Mouse (Mus musculus): Measurements from ENCODE around the gene Klhl3. TPM values are rescaled to one million over a fixed set of nuclear protein-coding genes. Genes with fewer than 3 reads are reported as not detected.

Klhl3 gene
- total RNA-seq, 2 experiments from 2014 or later = 0.07 TPM; not detected in 1

DNA sequence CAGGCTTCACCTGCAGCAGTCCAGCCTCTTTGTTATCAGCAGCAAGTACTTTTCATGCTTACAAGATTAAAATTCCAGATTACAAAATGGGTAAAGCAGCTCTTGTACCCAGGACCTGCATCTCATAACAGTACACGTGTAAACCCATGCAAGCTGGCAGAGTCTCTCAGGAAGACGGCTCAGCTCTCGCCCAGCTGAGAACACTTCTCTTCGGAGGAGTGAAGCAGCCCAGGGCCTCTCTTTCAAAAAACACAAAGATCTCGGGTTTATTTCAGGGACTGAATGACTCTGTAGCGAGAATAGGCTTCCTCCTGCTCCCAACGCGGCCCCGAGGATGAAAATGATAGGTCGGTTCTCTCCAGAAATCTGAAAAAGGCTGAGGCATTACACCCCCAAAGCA lies 128.8 kb downstream of the Klhl3 start:
- ATAC-seq (replicated peaks; ENCODE audit: low FRiP score, low TSS enrichment, poor library complexity, severe bottlenecking) = no peak

DNA sequence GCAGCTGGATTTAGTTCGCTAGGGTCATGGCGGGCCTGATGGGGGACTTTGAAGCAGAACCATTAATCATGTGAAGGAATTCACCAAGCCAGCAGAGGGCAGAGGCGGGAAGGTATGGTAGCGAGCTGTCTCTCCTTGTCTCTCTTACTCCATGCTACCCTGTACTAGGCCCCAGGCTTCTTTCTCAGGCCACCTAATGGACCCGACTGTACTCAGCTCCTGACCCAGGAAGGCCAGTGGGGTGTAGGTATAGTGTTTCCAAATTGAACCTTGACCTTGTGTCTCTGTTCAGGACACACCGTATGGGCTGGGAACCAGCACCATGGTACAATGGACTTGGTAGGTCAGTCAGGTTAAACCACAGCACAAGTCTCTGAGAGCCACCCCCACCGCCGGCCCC lies 129.2 kb downstream of the Klhl3 start:
- ATAC-seq (replicated peaks; ENCODE audit: low FRiP score, low TSS enrichment, poor library complexity, severe bottlenecking) = no peak

DNA sequence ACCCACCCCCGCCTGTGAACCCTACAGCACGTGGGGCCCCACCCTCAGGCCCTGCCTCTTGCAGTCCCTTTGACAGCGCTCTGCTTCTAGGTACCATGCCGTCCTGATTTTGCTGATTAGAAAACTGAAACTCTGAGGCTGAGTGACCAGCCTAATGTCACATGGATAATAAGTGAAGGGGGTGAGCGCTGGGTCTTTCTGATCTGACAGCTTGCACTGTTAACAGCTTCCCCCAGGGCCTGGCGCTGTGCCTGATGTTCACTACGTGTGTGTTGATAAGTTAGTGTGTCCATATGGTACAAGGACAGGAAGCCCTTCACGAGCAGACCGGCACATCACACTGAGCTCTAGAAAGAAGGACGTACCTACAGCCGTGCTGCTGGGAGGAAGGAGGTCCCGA lies 130.1 kb downstream of the Klhl3 start:
- no peak for ATAC-seq (replicated peaks; ENCODE audit: low FRiP score, low TSS enrichment, poor library complexity, severe bottlenecking)

DNA sequence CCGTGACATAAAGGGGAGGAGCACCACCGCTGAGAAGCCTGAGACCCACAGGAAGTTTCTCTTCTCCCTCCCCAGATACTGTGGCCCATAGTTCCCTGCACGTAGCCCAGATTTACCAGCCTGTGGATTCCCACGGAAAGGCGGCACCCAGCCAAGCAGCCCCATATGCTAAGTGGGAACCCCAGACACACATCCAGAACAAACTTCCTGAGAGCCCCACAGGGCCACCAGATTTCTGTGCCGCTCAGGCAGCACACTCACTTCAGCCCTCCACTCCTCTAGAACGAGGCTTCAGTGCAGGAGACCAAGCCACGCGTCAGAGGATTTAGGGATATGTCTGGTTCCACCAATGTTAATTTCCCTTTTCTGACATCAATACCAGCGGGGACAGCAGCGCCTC lies 130.5 kb downstream of the Klhl3 start:
- no peak for ATAC-seq (replicated peaks; ENCODE audit: low FRiP score, low TSS enrichment, poor library complexity, severe bottlenecking)

- no peak for ATAC-seq (replicated peaks; ENCODE audit: low FRiP score, low TSS enrichment, poor library complexity, severe bottlenecking)
Observed at GRCm38 (mm10) chr13:57980679-57981078, 132.7 kb downstream of the Klhl3 start.

DNA sequence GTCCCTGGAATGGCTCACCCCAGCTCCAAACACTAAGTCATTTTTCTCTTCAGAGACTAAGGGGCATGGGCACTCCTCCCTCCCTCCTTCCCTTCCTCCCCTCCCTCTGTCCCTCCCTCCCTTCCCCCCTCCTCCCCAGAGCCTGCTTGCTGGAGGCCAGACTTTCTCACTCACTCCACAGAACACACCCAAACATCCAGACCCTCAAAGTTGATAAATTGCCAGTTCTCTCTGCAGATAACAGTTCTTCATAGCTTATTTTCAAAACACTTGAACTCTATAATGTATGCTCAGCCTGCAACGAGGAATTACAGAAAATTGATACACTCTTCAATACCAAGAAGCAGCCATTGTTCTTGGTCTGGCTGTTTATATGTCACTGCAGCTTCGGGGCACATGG lies 133.3 kb downstream of the Klhl3 start:
- no peak for ATAC-seq (replicated peaks; ENCODE audit: low FRiP score, low TSS enrichment, poor library complexity, severe bottlenecking)

DNA sequence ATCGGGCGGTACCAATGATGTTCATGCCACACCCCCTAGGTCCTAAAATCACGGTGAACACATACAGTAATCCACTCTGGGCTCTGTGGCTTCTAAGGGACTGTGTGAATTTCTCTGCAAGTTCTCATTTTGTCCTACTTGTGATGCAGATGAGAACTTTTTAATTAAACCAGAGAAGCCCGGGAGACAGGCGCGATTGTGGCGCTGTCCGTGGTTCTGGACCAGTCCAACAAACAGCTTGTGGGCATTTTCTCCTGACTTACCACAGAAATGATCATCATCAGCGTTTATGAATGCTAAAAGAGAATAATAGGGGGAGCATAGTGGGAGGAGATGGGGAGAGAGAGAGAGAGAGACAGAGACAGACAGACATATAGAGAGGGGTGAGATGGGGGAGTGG lies 134.5 kb downstream of the Klhl3 start:
- ATAC-seq (replicated peaks; ENCODE audit: low FRiP score, low TSS enrichment, poor library complexity, severe bottlenecking) = no peak

DNA sequence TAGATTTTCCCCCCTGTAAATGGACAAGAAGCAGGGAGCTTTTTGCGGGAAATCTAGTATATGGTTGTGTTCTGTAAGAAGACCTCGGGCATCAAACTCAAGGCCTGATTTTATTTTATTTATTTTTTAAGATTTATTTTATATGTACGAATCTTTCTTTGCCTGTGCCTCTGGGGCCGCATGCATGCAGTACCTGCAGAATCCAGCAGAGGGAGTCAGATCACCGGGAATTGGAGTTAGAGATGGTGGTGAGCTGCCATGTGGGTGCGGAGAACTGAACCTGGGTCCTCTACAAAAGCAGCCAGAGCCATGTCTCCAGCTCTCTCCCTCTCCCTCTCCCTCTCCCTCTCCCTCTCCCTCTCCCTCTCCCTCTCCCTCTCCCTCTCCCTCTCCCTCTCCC lies 135.7 kb downstream of the Klhl3 start:
- ATAC-seq (replicated peaks; ENCODE audit: low FRiP score, low TSS enrichment, poor library complexity, severe bottlenecking) = no peak

- ATAC-seq (replicated peaks; ENCODE audit: low FRiP score, low TSS enrichment, poor library complexity, severe bottlenecking) = no peak
Observed at GRCm38 (mm10) chr13:57965658-57966057, 147.7 kb downstream of the Klhl3 start.

GRCm38 (mm10) chr13:57960254-57960653 lies 153.1 kb downstream of the Klhl3 start:
- ATAC-seq (replicated peaks; ENCODE audit: low FRiP score, low TSS enrichment, poor library complexity, severe bottlenecking) = no peak

GRCm38 (mm10) chr13:57959806-57960205 lies 153.6 kb downstream of the Klhl3 start:
- no peak for ATAC-seq (replicated peaks; ENCODE audit: low FRiP score, low TSS enrichment, poor library complexity, severe bottlenecking)

Other genes starting within 250 kb of the Klhl3 start
- gene Spock1, start 205.3 kb downstream of the Klhl3 start, total RNA-seq (2014; fragmentation: Nextera tagmentation) = not detected in 2 replicates
- not detected in 2 replicates for gene Spock1, start 205.3 kb downstream of the Klhl3 start, total RNA-seq (2017)
- gene Hnrnpa0, start 15.0 kb upstream of the Klhl3 start, total RNA-seq (2014; fragmentation: Nextera tagmentation) = 113 and 115 TPM in 2 replicates
- gene Hnrnpa0, start 15.0 kb upstream of the Klhl3 start, total RNA-seq (2017) = 88.6 and 91.6 TPM in 2 replicates
- gene Idnk, start 44.1 kb upstream of the Klhl3 start, total RNA-seq (2014; fragmentation: Nextera tagmentation) = 28.7 and 32.6 TPM in 2 replicates
- 29.1 and 43.7 TPM in 2 replicates for gene Idnk, start 44.1 kb upstream of the Klhl3 start, total RNA-seq (2017)
- gene Ubqln1, start 102.1 kb upstream of the Klhl3 start, total RNA-seq (2014; fragmentation: Nextera tagmentation) = 72.5 and 79.4 TPM in 2 replicates
- gene Ubqln1, start 102.1 kb upstream of the Klhl3 start, total RNA-seq (2017) = 76.5 and 87.6 TPM in 2 replicates
- 13.4 and 20.4 TPM in 2 replicates for gene Gkap1, start 162.1 kb upstream of the Klhl3 start, total RNA-seq (2014; fragmentation: Nextera tagmentation)
- 27.6 and 33.6 TPM in 2 replicates for gene Gkap1, start 162.1 kb upstream of the Klhl3 start, total RNA-seq (2017)
- not detected in 2 replicates for gene Kif27, start 245.5 kb upstream of the Klhl3 start, total RNA-seq (2014; fragmentation: Nextera tagmentation)
- 0.50 and 0.75 TPM in 2 replicates for gene Kif27, start 245.5 kb upstream of the Klhl3 start, total RNA-seq (2017)

Data from megakaryocyte-erythroid progenitor cell, adult 5-6 weeks (primary cell).